Mouse (Mus musculus) forebrain, embryonic 12.5 days (tissue): ENCODE data around the gene Krcc1. TPM values are rescaled to one million over a fixed set of nuclear protein-coding genes. Genes with fewer than 3 reads are reported as not detected.
"Not testable (repeated sequence)": the region's sequence is repeated elsewhere in the genome, so short reads cannot be mapped to it uniquely, and the experiment has no call there.

ENCODE experiments used
- ATAC-seq: fragments of 200-750 bp; cut with Nextera tagmentation; 2 replicates; pipeline ENCODE4 v1.8.0; 2017; ENCODE audit warnings: moderate TSS enrichment; ENCODE audit not compliant: low FRiP score
- H3K27ac ChIP-seq: fragments of 300-500 bp; sonication (generic); 2 replicates; pipeline ENCODE4 v1.5.1; 2016; ENCODE audit warnings: mild to moderate bottlenecking
- H3K27me3 ChIP-seq: fragments of 300-500 bp; sonication (generic); 2 replicates; pipeline ENCODE4 v1.6.1; 2016; ENCODE audit warnings: mild to moderate bottlenecking
- H3K36me3 ChIP-seq: fragments of 300-500 bp; sonication (generic); replicated peaks from 2 replicates; pipeline ENCODE4 v1.6.1; 2016; ENCODE audit warnings: mild to moderate bottlenecking
- H3K4me1 ChIP-seq: fragments of 300-500 bp; sonication (generic); 2 replicates; pipeline ENCODE4 v1.6.1; 2016
- H3K4me2 ChIP-seq: fragments of 300-500 bp; sonication (generic); 2 replicates; pipeline ENCODE4 v1.6.1; 2016; ENCODE audit warnings: mild to moderate bottlenecking, moderate library complexity
- H3K4me3 ChIP-seq: fragments of 300-500 bp; sonication (generic); replicated peaks from 2 replicates; pipeline ENCODE4 v1.5.1; 2016; ENCODE audit warnings: mild to moderate bottlenecking
- H3K9ac ChIP-seq: fragments of 300-500 bp; sonication (generic); 2 replicates; pipeline ENCODE4 v1.6.1; 2016; ENCODE audit warnings: mild to moderate bottlenecking
- H3K9me3 ChIP-seq: fragments of 300-500 bp; sonication (generic); 2 replicates; pipeline ENCODE4 v1.6.1; 2016
- WGBS: fragments of 180-500 bp; shearing (Covaris S2); methylation state at CpG from one replicate; pipeline ENCODE4 v1.1.7; 2016; 5-methylcytosine and 5-hydroxymethylcytosine counted together
- polyA plus RNA-seq: library from polyadenylated mRNA; unstranded; fragments of >200 nt; fragmentation: Nextera tagmentation; extraction: Ambion mirVana; gene quantifications from 2 replicates; pipeline ENCODE4 v1.2.1, GENCODE M21; 2016

Gene Krcc1
- polyA plus RNA-seq, 1 experiment from 2014 or later = 27.9 TPM

GRCm38 (mm10) chr6:71248420-71248819 lies 23.1 kb upstream of the Krcc1 start:
- 100% methylated on average over 1 of the region's 1 CpGs for WGBS
- Histone ChIP-seq H3K4me3 (no peak overlapping the region), H3K27ac (no peak overlapping the region), H3K4me2 (no peak overlapping the region), H3K4me1 (no peaks in the 10 kb centered on the region), H3K27me3 (no peaks in the 10 kb centered on the region), H3K9ac (no peak overlapping the region), H3K9me3 (no peaks in the 10 kb centered on the region), H3K36me3 (no peaks in the 10 kb centered on the region)
- ATAC-seq = no peak

GRCm38 (mm10) chr6:71249615-71250014 lies 21.9 kb upstream of the Krcc1 start:
- no peak overlapping the region for H3K27ac ChIP-seq
- no peaks in the 10 kb centered on the region for H3K4me1 ChIP-seq
- no peaks in the 10 kb centered on the region for H3K27me3 ChIP-seq
- H3K9ac ChIP-seq = no peak overlapping the region
- no peak for ATAC-seq
- H3K4me3 ChIP-seq = no peak overlapping the region
- H3K4me2 ChIP-seq = no peak overlapping the region
- whole genome bisulfite sequencing = 83% methylated on average over 3 of the region's 3 CpGs
- no peaks in the 10 kb centered on the region for H3K36me3 ChIP-seq
- no peaks in the 10 kb centered on the region for H3K9me3 ChIP-seq

GRCm38 (mm10) chr6:71250951-71251350 lies 20.5 kb upstream of the Krcc1 start:
- Histone ChIP-seq H3K27me3 (no peaks in the 10 kb centered on the region), H3K36me3 (no peaks in the 10 kb centered on the region), H3K27ac (no peak overlapping the region), H3K4me2 (no peak overlapping the region), H3K4me1 (no peaks in the 10 kb centered on the region), H3K9me3 (no peaks in the 10 kb centered on the region), H3K9ac (no peak overlapping the region), H3K4me3 (no peak overlapping the region)
- ATAC-seq = no peak
- 89% methylated on average over 8 of the region's 8 CpGs for WGBS

GRCm38 (mm10) chr6:71254456-71254855 lies 17.0 kb upstream of the Krcc1 start:
- no peak overlapping the region for H3K27ac ChIP-seq
- WGBS = 96% methylated on average over 6 of the region's 6 CpGs
- H3K9me3 ChIP-seq = no peaks in the 10 kb centered on the region

GRCm38 (mm10) chr6:71256166-71256565 lies 15.3 kb upstream of the Krcc1 start:
- no peaks in the 10 kb centered on the region for H3K9me3 ChIP-seq
- no peak overlapping the region for H3K9ac ChIP-seq
- no peak overlapping the region for H3K4me3 ChIP-seq
- no peaks in the 10 kb centered on the region for H3K27me3 ChIP-seq
- H3K4me1 ChIP-seq = no peaks in the 10 kb centered on the region
- H3K27ac ChIP-seq = no peak overlapping the region
- H3K4me2 ChIP-seq = no peak overlapping the region
- no peak for ATAC-seq
- 92% methylated on average over 10 of the region's 10 CpGs for WGBS
- no peaks in the 10 kb centered on the region for H3K36me3 ChIP-seq

More at GRCm38 (mm10) chr6:71254456-71254855, 17.0 kb upstream of the Krcc1 start:
- Histone ChIP-seq H3K9ac (no peak overlapping the region), H3K4me2 (no peak overlapping the region), H3K4me1 (no peaks in the 10 kb centered on the region), H3K4me3 (no peak overlapping the region), H3K36me3 (no peaks in the 10 kb centered on the region), H3K27me3 (no peaks in the 10 kb centered on the region)
- ATAC-seq = no peak

- H3K4me2 ChIP-seq = no peak overlapping the region
- WGBS = 51% methylated on average over 1 of the region's 1 CpGs
Observed at GRCm38 (mm10) chr6:71257375-71257774, 14.1 kb upstream of the Krcc1 start.

GRCm38 (mm10) chr6:71258562-71258961 lies 12.9 kb upstream of the Krcc1 start:
- 86% methylated on average over 2 of the region's 2 CpGs for WGBS
- Histone ChIP-seq H3K4me3 (no peak overlapping the region), H3K4me1 (no peaks in the 10 kb centered on the region), H3K36me3 (no peaks in the 10 kb centered on the region), H3K27ac (no peak overlapping the region), H3K4me2 (no peak overlapping the region), H3K9me3 (no peaks in the 10 kb centered on the region), H3K27me3 (no peaks in the 10 kb centered on the region), H3K9ac (no peak overlapping the region)
- no peak for ATAC-seq

More at GRCm38 (mm10) chr6:71257375-71257774, 14.1 kb upstream of the Krcc1 start:
- Histone ChIP-seq H3K27ac (no peak overlapping the region), H3K9me3 (no peaks in the 10 kb centered on the region), H3K36me3 (no peaks in the 10 kb centered on the region), H3K4me3 (no peak overlapping the region), H3K4me1 (no peaks in the 10 kb centered on the region), H3K27me3 (no peaks in the 10 kb centered on the region), H3K9ac (no peak overlapping the region)
- ATAC-seq = no peak

- H3K4me1 ChIP-seq = no peaks in the 10 kb centered on the region
- H3K36me3 ChIP-seq = no peaks in the 10 kb centered on the region
- ATAC-seq = no peak
- no peak overlapping the region for H3K27ac ChIP-seq
- no peaks in the 10 kb centered on the region for H3K9me3 ChIP-seq
- no peak overlapping the region for H3K4me2 ChIP-seq
- no peak overlapping the region for H3K4me3 ChIP-seq
- H3K9ac ChIP-seq = no peak overlapping the region
- no peaks in the 10 kb centered on the region for H3K27me3 ChIP-seq
- 83% methylated on average over 4 of the region's 4 CpGs for WGBS
Observed at GRCm38 (mm10) chr6:71259166-71259565, 12.3 kb upstream of the Krcc1 start.

- Histone ChIP-seq H3K9me3 (no peaks in the 10 kb centered on the region), H3K4me3 (no peak overlapping the region), H3K27me3 (no peaks in the 10 kb centered on the region), H3K36me3 (no peaks in the 10 kb centered on the region), H3K4me1 (no peaks in the 10 kb centered on the region), H3K27ac (no peak overlapping the region), H3K9ac (no peak overlapping the region), H3K4me2 (no peak overlapping the region)
- WGBS = 67% methylated on average over 6 of the region's 6 CpGs
- no peak for ATAC-seq
Observed at GRCm38 (mm10) chr6:71260051-71260640, 11.3 kb upstream of the Krcc1 start.

GRCm38 (mm10) chr6:71261060-71261459 lies 10.4 kb upstream of the Krcc1 start:
- Histone ChIP-seq H3K9me3 (no peaks in the 10 kb centered on the region), H3K27ac (no peak overlapping the region), H3K27me3 (no peaks in the 10 kb centered on the region), H3K4me1 (no peaks in the 10 kb centered on the region), H3K36me3 (no peaks in the 10 kb centered on the region), H3K4me3 (no peak overlapping the region), H3K4me2 (no peak overlapping the region), H3K9ac (no peak overlapping the region)
- ATAC-seq = no peak
- 87% methylated on average over 3 of the region's 3 CpGs for WGBS

- H3K4me1 ChIP-seq = no peaks in the 10 kb centered on the region
- ATAC-seq = no peak
- H3K9ac ChIP-seq = no peak overlapping the region
- H3K27me3 ChIP-seq = no peaks in the 10 kb centered on the region
- no peak overlapping the region for H3K27ac ChIP-seq
- H3K4me3 ChIP-seq = no peak overlapping the region
- H3K36me3 ChIP-seq = no peaks in the 10 kb centered on the region
- 71% methylated on average over 8 of the region's 8 CpGs for WGBS
- H3K9me3 ChIP-seq = no peaks in the 10 kb centered on the region
- H3K4me2 ChIP-seq = no peak overlapping the region
Observed at GRCm38 (mm10) chr6:71262142-71262833, 9.2 kb upstream of the Krcc1 start.

GRCm38 (mm10) chr6:71267603-71268002 lies 3.9 kb upstream of the Krcc1 start:
- ATAC-seq, H3K27ac ChIP-seq, H3K4me2 ChIP-seq, H3K36me3 ChIP-seq, H3K4me3 ChIP-seq, H3K27me3 ChIP-seq, H3K9me3 ChIP-seq, H3K9ac ChIP-seq: not testable (repeated sequence)
- H3K4me1 ChIP-seq = peaks cover 11% of the 10 kb centered on the region
- 64% methylated on average over 7 of the region's 7 CpGs for WGBS
